Mouse (Mus musculus): Measurements from ENCODE around the gene Ccdc80. TPM values are rescaled to one million over a fixed set of nuclear protein-coding genes. Genes with fewer than 3 reads are reported as not detected.

Ccdc80 gene
- polyA plus RNA-seq, 1 experiment from 2014 or later: 105 TPM

- 0 out of 2 replicates have a peak, but pooled peaks cover 3% of the 10 kb centered on the region for H3K4me1 ChIP-seq
- no peak overlapping the region for H3K4me2 ChIP-seq
- ATAC-seq (ENCODE audit: insufficient number of reproducible peaks, low FRiP score, low TSS enrichment, low read depth): no peak
- no peak overlapping the region for H3K9ac ChIP-seq
- no peaks in the 10 kb centered on the region for H3K9me3 ChIP-seq
- WGBS: 36% methylated on average over 5 of the region's 5 CpGs
- no peak overlapping the region for H3K4me3 ChIP-seq
- no peak overlapping the region; the same call in 1 of the 2 replicates for H3K27ac ChIP-seq
- H3K27me3 ChIP-seq: no peaks in the 10 kb centered on the region
- peaks cover 17% of the 10 kb centered on the region; the same call in 1 of the 2 replicates for H3K36me3 ChIP-seq
Observed at GRCm38 (mm10) chr16:45120844-45121425, 27.7 kb downstream of the Ccdc80 start.

GRCm38 (mm10) chr16:45122571-45122970, 29.4 kb downstream of the Ccdc80 start:
- Histone ChIP-seq H3K36me3 (peaks cover 15% of the 10 kb centered on the region; the same call in 1 of the 2 replicates), H3K4me2 (no peak overlapping the region), H3K27me3 (no peaks in the 10 kb centered on the region), H3K4me1 (0 out of 2 replicates have a peak, but pooled peaks cover 3% of the 10 kb centered on the region), H3K4me3 (no peak overlapping the region), H3K9ac (no peak overlapping the region), H3K27ac (no peak overlapping the region), H3K9me3 (no peaks in the 10 kb centered on the region)
- WGBS: 67% methylated on average over 5 of the region's 5 CpGs
- no peak for ATAC-seq (ENCODE audit: insufficient number of reproducible peaks, low FRiP score, low TSS enrichment, low read depth)

- H3K4me3 ChIP-seq: no peak overlapping the region
- H3K9me3 ChIP-seq: no peaks in the 10 kb centered on the region
- H3K9ac ChIP-seq: no peak overlapping the region
- WGBS: 52% methylated on average over 9 of the region's 9 CpGs
- H3K4me1 ChIP-seq: 0 out of 2 replicates have a peak, but pooled peaks cover 3% of the 10 kb centered on the region
- no peaks in the 10 kb centered on the region for H3K27me3 ChIP-seq
- no peak overlapping the region for H3K27ac ChIP-seq
- ATAC-seq (ENCODE audit: insufficient number of reproducible peaks, low FRiP score, low TSS enrichment, low read depth): no peak
- peaks cover 14% of the 10 kb centered on the region; the same call in 1 of the 2 replicates for H3K36me3 ChIP-seq
- no peak overlapping the region for H3K4me2 ChIP-seq
Observed at GRCm38 (mm10) chr16:45124230-45125203, 31.3 kb downstream of the Ccdc80 start.

GRCm38 (mm10) chr16:45127936-45128710, 34.9 kb downstream of the Ccdc80 start:
- no peaks in the 10 kb centered on the region for H3K9me3 ChIP-seq
- no peak overlapping the region for H3K4me2 ChIP-seq
- H3K27me3 ChIP-seq: no peaks in the 10 kb centered on the region
- no peak overlapping the region for H3K27ac ChIP-seq
- no peak overlapping the region for H3K4me3 ChIP-seq
- no peak for ATAC-seq (ENCODE audit: insufficient number of reproducible peaks, low FRiP score, low TSS enrichment, low read depth)
- WGBS: 83% methylated on average over 2 of the region's 2 CpGs
- H3K9ac ChIP-seq: no peak overlapping the region
- H3K36me3 ChIP-seq: peaks cover 17% of the 10 kb centered on the region; the same call in 1 of the 2 replicates
- H3K4me1 ChIP-seq: no peaks in the 10 kb centered on the region

- no peak overlapping the region for H3K27ac ChIP-seq
- H3K36me3 ChIP-seq: peaks cover 54% of the 10 kb centered on the region
- H3K4me3 ChIP-seq: no peak overlapping the region
- no peaks in the 10 kb centered on the region for H3K4me1 ChIP-seq
- no peak overlapping the region for H3K9ac ChIP-seq
- H3K9me3 ChIP-seq: no peaks in the 10 kb centered on the region
- ATAC-seq (ENCODE audit: insufficient number of reproducible peaks, low FRiP score, low TSS enrichment, low read depth): no peak
- 91% methylated on average over 5 of the region's 5 CpGs for whole genome bisulfite sequencing
- H3K4me2 ChIP-seq: no peak overlapping the region
- no peaks in the 10 kb centered on the region for H3K27me3 ChIP-seq
Observed at GRCm38 (mm10) chr16:45141711-45142110, 48.5 kb downstream of the Ccdc80 start.

- no peak overlapping the region for H3K4me3 ChIP-seq
- WGBS: 93% methylated on average over 5 of the region's 5 CpGs
- ATAC-seq (ENCODE audit: insufficient number of reproducible peaks, low FRiP score, low TSS enrichment, low read depth): no peak
- no peaks in the 10 kb centered on the region for H3K4me1 ChIP-seq
- no peaks in the 10 kb centered on the region for H3K9me3 ChIP-seq
- H3K4me2 ChIP-seq: no peak overlapping the region
- no peaks in the 10 kb centered on the region for H3K27me3 ChIP-seq
- peaks cover 58% of the 10 kb centered on the region for H3K36me3 ChIP-seq
- no peak overlapping the region for H3K27ac ChIP-seq
- no peak overlapping the region for H3K9ac ChIP-seq
Observed at GRCm38 (mm10) chr16:45142565-45142964, 49.4 kb downstream of the Ccdc80 start.

- 90% methylated on average over 6 of the region's 6 CpGs for WGBS
- no peak overlapping the region for H3K27ac ChIP-seq
- no peak overlapping the region for H3K4me2 ChIP-seq
Observed at GRCm38 (mm10) chr16:45145119-45145518, 51.9 kb downstream of the Ccdc80 start.

GRCm38 (mm10) chr16:45148488-45149082, 55.4 kb downstream of the Ccdc80 start:
- Histone ChIP-seq H3K9me3 (no peaks in the 10 kb centered on the region), H3K9ac (no peak overlapping the region), H3K27ac (no peak overlapping the region), H3K4me2 (no peak overlapping the region), H3K27me3 (no peaks in the 10 kb centered on the region), H3K4me3 (no peak overlapping the region), H3K4me1 (no peaks in the 10 kb centered on the region), H3K36me3 (peaks cover 64% of the 10 kb centered on the region)
- no peak for ATAC-seq (ENCODE audit: insufficient number of reproducible peaks, low FRiP score, low TSS enrichment, low read depth)
- WGBS: 92% methylated on average over 10 of the region's 10 CpGs

More at GRCm38 (mm10) chr16:45145119-45145518, 51.9 kb downstream of the Ccdc80 start:
- Histone ChIP-seq H3K4me3 (no peak overlapping the region), H3K36me3 (peaks cover 67% of the 10 kb centered on the region), H3K4me1 (no peaks in the 10 kb centered on the region), H3K9ac (no peak overlapping the region), H3K27me3 (no peaks in the 10 kb centered on the region), H3K9me3 (no peaks in the 10 kb centered on the region)
- ATAC-seq (ENCODE audit: insufficient number of reproducible peaks, low FRiP score, low TSS enrichment, low read depth): no peak

- H3K9ac ChIP-seq: no peak overlapping the region
- 81% methylated on average over 3 of the region's 3 CpGs for WGBS
- H3K4me2 ChIP-seq: no peak overlapping the region
- H3K36me3 ChIP-seq: peaks cover 23% of the 10 kb centered on the region
- no peak overlapping the region for H3K27ac ChIP-seq
- H3K27me3 ChIP-seq: no peaks in the 10 kb centered on the region
- no peak overlapping the region for H3K4me3 ChIP-seq
- no peaks in the 10 kb centered on the region for H3K9me3 ChIP-seq
- ATAC-seq (ENCODE audit: insufficient number of reproducible peaks, low FRiP score, low TSS enrichment, low read depth): no peak
- peaks cover 14% of the 10 kb centered on the region for H3K4me1 ChIP-seq
Observed at GRCm38 (mm10) chr16:45154741-45155250, 61.6 kb downstream of the Ccdc80 start.

- H3K9me3 ChIP-seq: no peaks in the 10 kb centered on the region
- ATAC-seq (ENCODE audit: insufficient number of reproducible peaks, low FRiP score, low TSS enrichment, low read depth): peak; percentile 70
- H3K36me3 ChIP-seq: peaks cover 4% of the 10 kb centered on the region; the same call in 1 of the 2 replicates
- H3K27me3 ChIP-seq: no peaks in the 10 kb centered on the region
- peaks cover 19% of the 10 kb centered on the region for H3K4me1 ChIP-seq
- H3K27ac ChIP-seq: peak overlapping the region; percentile 93
- peak overlapping the region; percentile 57 for H3K9ac ChIP-seq
- WGBS: under 1% methylated on average over 20 of the region's 20 CpGs
- H3K4me3 ChIP-seq: peak overlapping the region; percentile 72
- H3K4me2 ChIP-seq: peak overlapping the region; percentile 81
Observed at GRCm38 (mm10) chr16:45158136-45158521, 64.9 kb downstream of the Ccdc80 start.

Measured in limb, embryonic 15.5 days (tissue).